Mouse (Mus musculus) large intestine, adult 2 months (tissue): ENCODE results near the gene Sox12. TPM values are rescaled to one million over a fixed set of nuclear protein-coding genes. Genes with fewer than 3 reads are reported as not detected.

ENCODE experiments used
- DNase-seq: peaks from one replicate; pipeline ENCODE4 v3.0.0-alpha.2; 2012; ENCODE audit warnings: low read depth, low spot score
- WGBS: fragments of 180-500 bp; shearing (Covaris S2); methylation state at CpG from one replicate; pipeline ENCODE4 v1.1.7; 2018; 5-methylcytosine and 5-hydroxymethylcytosine counted together
- polyA plus RNA-seq: library from polyadenylated mRNA; depleted of rRNA; stranded (reverse); fragments of >200 nt; gene quantifications from 2 replicates; pipeline ENCODE4 v1.2.3, GENCODE M21; 2012

The Sox12 gene
- polyA plus RNA-seq, 1 experiment: 2.0 TPM

DNA sequence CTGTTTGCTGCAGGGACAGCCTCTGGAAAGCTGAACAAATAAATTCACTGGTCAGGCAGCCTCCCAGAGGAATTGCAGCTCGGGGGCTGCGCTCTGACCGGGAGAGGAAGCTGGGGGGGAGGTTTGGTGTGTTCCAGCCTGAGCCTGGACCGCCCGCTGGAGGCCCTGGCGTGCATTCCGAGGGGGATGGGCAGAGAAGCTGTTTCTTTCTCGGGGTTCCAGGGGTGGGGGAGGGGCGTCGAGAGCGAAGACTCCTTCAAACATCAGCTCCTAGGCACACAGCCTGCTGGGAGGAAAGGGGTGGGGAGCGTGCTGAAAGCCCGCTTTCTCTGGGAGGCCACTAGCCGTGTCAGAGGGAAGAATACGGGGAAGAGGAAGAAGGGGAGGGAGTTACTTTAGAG is 13.1 kb upstream of the Sox12 start:
- WGBS: 48% methylated on average over 15 of the region's 15 CpGs
- DNase-seq: no peak

- WGBS: 77% methylated on average over 6 of the region's 6 CpGs
These were observed 11.9 kb upstream of the Sox12 start for GRCm38 (mm10) chr2:152409781-152410180.

DNA sequence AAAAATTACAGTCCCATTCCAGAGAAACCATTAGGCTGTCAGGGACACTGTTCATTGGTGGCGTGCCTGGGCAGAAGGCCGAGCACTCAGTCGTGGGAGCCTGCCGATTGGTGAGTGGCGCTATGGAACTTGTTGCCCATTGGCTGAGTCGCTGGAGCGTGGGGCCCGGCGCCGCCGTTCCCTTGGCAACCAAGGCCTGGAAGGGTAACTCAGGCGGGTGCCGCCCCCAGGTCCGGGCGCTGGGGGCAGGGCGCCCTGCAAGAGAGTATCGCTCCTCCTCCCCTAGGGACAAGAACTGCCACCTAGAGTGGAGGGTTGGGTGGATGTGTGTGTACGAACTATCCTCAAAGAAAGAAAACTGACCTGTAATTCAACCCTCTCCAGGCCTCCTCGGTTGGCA is 8.3 kb upstream of the Sox12 start:
- DNase-seq: peak; percentile 50
- WGBS: under 1% methylated on average over 19 of the region's 19 CpGs

More at GRCm38 (mm10) chr2:152409781-152410180, 11.9 kb upstream of the Sox12 start:
- DNase-seq: no peak

DNA sequence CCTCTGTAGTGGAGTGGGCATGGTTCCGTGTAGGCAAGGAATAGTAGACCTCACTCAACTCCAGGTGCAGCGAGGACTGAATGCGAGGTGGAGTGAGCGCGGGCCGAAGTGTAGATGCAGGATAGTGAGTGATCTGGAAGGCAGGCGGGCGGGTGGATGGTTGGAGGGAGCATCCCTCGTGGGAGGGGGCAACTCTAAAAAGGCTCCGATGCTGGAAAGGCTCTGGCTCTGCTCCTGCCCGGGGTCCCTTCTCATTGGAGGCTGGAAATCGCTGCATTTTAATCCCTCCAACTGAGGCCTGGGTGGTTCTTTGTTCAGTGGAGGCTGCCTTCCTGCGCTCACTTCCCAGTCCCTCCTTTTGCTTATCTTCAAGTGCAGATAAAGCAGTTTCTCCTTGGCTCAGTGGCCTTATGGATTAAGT is 1.3 kb upstream of the Sox12 start:
- no peak for DNase-seq
- 8% methylated on average over 13 of the region's 13 CpGs for WGBS

- under 1% methylated on average over 38 of the region's 38 CpGs for WGBS
- DNase-seq: peak; percentile 78
These were observed 828 bp upstream of the Sox12 start for GRCm38 (mm10) chr2:152398691-152399090.

GRCm38 (mm10) chr2:152397004-152397589 is 766 bp downstream of the Sox12 start:
- no peak for DNase-seq

GRCm38 (mm10) chr2:152396110-152397003 is 1.5 kb downstream of the Sox12 start:
- no peak for DNase-seq
- 3% methylated on average over 46 of the region's 46 CpGs for WGBS

More at GRCm38 (mm10) chr2:152397004-152397589, 766 bp downstream of the Sox12 start:
- under 1% methylated on average over 77 of the region's 77 CpGs for WGBS

DNA sequence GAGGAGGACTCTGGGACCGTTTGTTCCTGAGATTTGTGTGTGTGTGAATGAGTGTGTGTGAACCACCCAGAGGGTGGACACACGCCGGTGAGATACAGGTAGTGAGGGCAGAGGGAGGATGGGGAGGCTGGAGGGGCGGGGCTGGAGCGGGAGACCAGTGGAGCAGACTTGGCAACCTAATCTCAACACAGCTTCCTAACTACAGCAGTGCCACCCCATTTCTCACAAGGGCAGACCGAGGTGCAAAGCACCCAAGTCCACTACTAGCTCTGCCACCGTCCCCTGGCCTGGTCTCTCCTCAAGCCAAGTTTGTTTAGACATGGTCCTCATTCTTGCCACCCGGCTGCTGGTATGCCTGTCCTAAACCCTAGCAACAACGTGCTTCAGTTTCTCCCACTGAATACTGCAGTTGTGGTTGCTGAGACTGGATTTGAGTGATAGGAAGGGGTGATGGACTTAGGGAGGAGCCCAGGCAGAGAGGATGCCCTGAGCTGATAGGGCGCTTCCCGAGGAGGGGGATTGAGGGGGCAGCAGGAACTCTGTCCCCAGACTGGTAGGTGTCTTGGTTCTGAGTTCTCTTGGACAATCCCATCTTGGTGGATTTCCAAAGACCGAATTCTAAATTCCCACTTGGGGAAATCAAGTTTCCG is 2.5 kb downstream of the Sox12 start:
- DNase-seq: no peak
- WGBS: 62% methylated on average over 13 of the region's 13 CpGs

- no peak for DNase-seq
- 71% methylated on average over 9 of the region's 9 CpGs for WGBS
These were observed 4.4 kb downstream of the Sox12 start for GRCm38 (mm10) chr2:152393225-152394017.

- WGBS: 25% methylated on average over 3 of the region's 3 CpGs
- DNase-seq: no peak
These were observed 5.1 kb downstream of the Sox12 start for GRCm38 (mm10) chr2:152392786-152393185.

DNA sequence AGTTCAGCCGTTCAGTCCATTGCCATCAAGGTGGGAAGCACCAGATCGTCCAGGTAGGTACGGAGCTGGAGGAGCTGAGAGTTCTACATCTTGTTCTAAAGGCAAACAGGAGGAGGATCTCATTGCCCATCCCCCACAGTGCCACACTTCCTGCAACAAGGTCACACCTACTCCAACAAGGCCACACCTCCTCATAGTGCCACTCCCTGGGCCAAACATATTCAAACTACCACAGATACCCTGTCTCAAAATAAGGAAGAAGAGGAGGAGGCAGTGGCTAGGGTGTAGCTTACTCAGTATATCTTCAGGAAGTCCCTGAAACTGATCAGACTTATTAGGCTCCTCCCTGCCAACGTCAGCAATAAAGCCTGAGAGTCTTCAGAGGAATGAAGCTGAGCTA is 13.7 kb downstream of the Sox12 start:
- WGBS: 77% methylated on average over 4 of the region's 4 CpGs
- DNase-seq: no peak

DNA sequence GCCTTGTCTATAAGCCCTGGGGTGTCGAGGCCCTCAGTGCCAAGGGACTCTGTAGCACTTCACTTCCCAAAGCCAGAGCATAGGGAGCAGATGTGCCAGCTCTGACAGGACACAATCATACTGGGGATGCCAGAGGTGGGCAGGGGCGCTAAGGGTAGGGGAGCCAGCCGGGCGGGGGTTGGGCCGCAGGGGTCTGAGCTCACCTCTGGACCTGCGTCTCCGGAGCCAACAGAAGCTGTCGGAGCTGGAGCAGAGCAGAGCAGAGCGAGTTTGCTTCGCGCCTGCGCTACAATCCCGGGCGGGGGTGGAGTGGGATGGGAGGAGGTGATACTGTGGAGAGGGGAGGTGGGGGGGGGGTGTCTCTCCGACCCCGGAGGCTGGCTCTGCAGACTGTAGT is 21.5 kb downstream of the Sox12 start, which contains the start of gene Nrsn2:
TSS of gene Nrsn2 (minus strand) at position 294 of the 397 bp plus-strand sequence.
- WGBS: 8% methylated on average over 16 of the region's 16 CpGs

DNA sequence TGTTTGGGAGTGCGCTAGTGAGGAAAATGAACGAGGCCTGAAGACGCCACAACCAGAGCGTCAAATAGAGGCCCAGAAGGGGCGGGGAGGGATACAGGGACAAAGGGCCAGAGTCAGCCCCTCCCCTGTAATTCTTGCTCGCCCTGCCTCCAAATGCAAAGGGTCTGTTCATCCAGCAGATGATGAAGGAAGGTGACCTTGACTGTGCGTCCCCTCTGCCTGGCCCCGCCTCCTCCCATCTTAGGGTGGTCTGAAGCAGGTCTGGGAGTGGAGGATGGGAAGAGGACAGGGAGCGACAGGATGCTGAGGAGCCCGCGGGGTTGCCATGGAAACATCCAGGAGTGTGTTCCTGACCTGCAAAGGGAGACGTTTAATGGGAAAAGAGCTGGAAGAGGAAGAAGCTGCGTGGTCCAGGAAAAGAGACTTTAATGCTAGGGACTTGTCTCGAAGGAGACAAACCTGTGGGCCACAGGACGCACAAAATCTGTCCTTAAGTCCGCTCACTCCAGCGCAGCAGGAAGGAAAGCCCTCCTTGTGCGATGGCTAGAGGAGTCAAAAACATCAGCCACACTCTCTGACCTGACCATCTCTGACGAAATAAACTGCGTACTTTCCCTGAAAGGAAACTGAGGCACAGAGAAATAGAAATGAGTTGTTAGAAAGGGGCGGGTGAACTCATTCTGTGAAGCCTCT is 22.1 kb downstream of the Sox12 start:
- 12% methylated on average over 21 of the region's 21 CpGs for WGBS
- no peak for DNase-seq

More for the DNA sequence above, 21.5 kb downstream of the Sox12 start, which contains the start of gene Nrsn2:
- no peak for DNase-seq

GRCm38 (mm10) chr2:152373547-152373946 is 24.3 kb downstream of the Sox12 start:
- WGBS: 72% methylated on average over 9 of the region's 9 CpGs
- DNase-seq: no peak

- WGBS: 46% methylated on average over 4 of the region's 4 CpGs
- DNase-seq: no peak
These were observed 25.2 kb downstream of the Sox12 start for GRCm38 (mm10) chr2:152372661-152373060.

GRCm38 (mm10) chr2:152372104-152372503 is 25.8 kb downstream of the Sox12 start:
- no peak for DNase-seq

GRCm38 (mm10) chr2:152368532-152369140 is 29.2 kb downstream of the Sox12 start:
- DNase-seq: no peak
- 29% methylated on average over 14 of the region's 14 CpGs for WGBS

More at GRCm38 (mm10) chr2:152372104-152372503, 25.8 kb downstream of the Sox12 start:
- WGBS: 83% methylated on average over 7 of the region's 7 CpGs

GRCm38 (mm10) chr2:152367917-152368316 is 29.9 kb downstream of the Sox12 start:
- no peak for DNase-seq
- 62% methylated on average over 5 of the region's 5 CpGs for WGBS
